Mouse (Mus musculus): Measurements from ENCODE around the gene Lrrc23.
"Not testable (repeated sequence)": the region's sequence is repeated elsewhere in the genome, so short reads cannot be mapped to it uniquely, and the experiment has no call there.

The Lrrc23 gene

GRCm38 (mm10) chr6:124807986-124808357, 28.4 kb upstream of the Lrrc23 start:
- DNase-seq (ENCODE audit: low read depth): no peak

- DNase-seq (ENCODE audit: low read depth): no peak
Measured at GRCm38 (mm10) chr6:124807366-124807765, 27.8 kb upstream of the Lrrc23 start.

GRCm38 (mm10) chr6:124806446-124807140, 27.1 kb upstream of the Lrrc23 start:
- no peak for DNase-seq (ENCODE audit: low read depth)

GRCm38 (mm10) chr6:124805341-124806321, 26.1 kb upstream of the Lrrc23 start:
- peak; percentile 97 for DNase-seq (ENCODE audit: low read depth)

- DNase-seq (ENCODE audit: low read depth): no peak
Measured at GRCm38 (mm10) chr6:124804341-124804740, 24.8 kb upstream of the Lrrc23 start.

- DNase-seq (ENCODE audit: low read depth): not testable (repeated sequence)
Measured at GRCm38 (mm10) chr6:124803691-124804090, 24.2 kb upstream of the Lrrc23 start.

- no peak for DNase-seq (ENCODE audit: low read depth)
Measured at GRCm38 (mm10) chr6:124803061-124803460, 23.5 kb upstream of the Lrrc23 start.

- DNase-seq (ENCODE audit: low read depth): not testable (repeated sequence)
Measured at GRCm38 (mm10) chr6:124802400-124802799, 22.9 kb upstream of the Lrrc23 start.

GRCm38 (mm10) chr6:124796200-124796599, 16.7 kb upstream of the Lrrc23 start:
- no peak for DNase-seq (ENCODE audit: low read depth)

GRCm38 (mm10) chr6:124795781-124796180, 16.3 kb upstream of the Lrrc23 start:
- DNase-seq (ENCODE audit: low read depth): no peak

GRCm38 (mm10) chr6:124791911-124792310, 12.4 kb upstream of the Lrrc23 start:
- DNase-seq (ENCODE audit: low read depth): no peak

- DNase-seq (ENCODE audit: low read depth): no peak
Measured at GRCm38 (mm10) chr6:124790121-124790520, 10.6 kb upstream of the Lrrc23 start.

GRCm38 (mm10) chr6:124789519-124789918, 10.0 kb upstream of the Lrrc23 start:
- no peak for DNase-seq (ENCODE audit: low read depth)

- no peak for DNase-seq (ENCODE audit: low read depth)
Measured at GRCm38 (mm10) chr6:124787722-124788121, 8.2 kb upstream of the Lrrc23 start.

GRCm38 (mm10) chr6:124786756-124787420, 7.4 kb upstream of the Lrrc23 start:
- DNase-seq (ENCODE audit: low read depth): no peak

GRCm38 (mm10) chr6:124782436-124782835, 2.9 kb upstream of the Lrrc23 start:
- peak; percentile 27 for DNase-seq (ENCODE audit: low read depth)

GRCm38 (mm10) chr6:124780917-124781316, 1.4 kb upstream of the Lrrc23 start:
- no peak for DNase-seq (ENCODE audit: low read depth)

GRCm38 (mm10) chr6:124779984-124780416, 473 bp upstream of the Lrrc23 start:
- no peak for DNase-seq (ENCODE audit: low read depth)

- no peak for DNase-seq (ENCODE audit: low read depth)
Measured at GRCm38 (mm10) chr6:124770511-124770910, 9.0 kb downstream of the Lrrc23 start.

- DNase-seq (ENCODE audit: low read depth): no peak
Measured at GRCm38 (mm10) chr6:124770013-124770412, 9.5 kb downstream of the Lrrc23 start.

GRCm38 (mm10) chr6:124769101-124769765, 10.3 kb downstream of the Lrrc23 start, which contains the start of gene Eno2:
Gene Eno2 (minus strand): TSS chr6:124769673.
- DNase-seq (ENCODE audit: low read depth): no peak

- DNase-seq (ENCODE audit: low read depth): no peak
Measured at GRCm38 (mm10) chr6:124768704-124769044, 10.9 kb downstream of the Lrrc23 start.

All from fibroblast of lung, adult 2 months (primary cell).